Mouse (Mus musculus): ENCODE measurements at regions not wholly inside any gene's neighbourhood (a gene's known extent, or its start where the extent isn't known, plus 50 kb on each side); places are given as distances from the start of the nearest gene placed in this dataset.

DNA sequence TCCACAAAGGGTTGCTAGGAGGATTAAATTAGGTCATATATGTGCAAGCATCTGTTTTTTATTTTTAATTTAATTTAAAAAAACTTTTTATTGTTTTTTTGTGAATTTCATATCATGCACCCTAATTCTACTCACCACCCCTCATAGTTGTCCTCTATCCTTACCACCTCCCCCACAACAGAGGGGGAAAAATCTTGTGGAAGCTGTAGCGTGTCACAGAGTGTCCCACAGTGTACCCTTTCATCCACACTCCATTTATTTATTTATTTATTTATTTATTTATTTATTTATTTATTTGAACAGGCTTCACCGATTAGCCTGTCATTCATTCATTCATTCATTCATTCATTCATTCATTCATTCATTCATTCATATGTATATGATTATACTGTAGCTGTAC is 177.8 kb downstream of the Wdr20rt start:
- TF ChIP-seq CTCF (IDR thresholded peaks at IDR 0.05; ENCODE audit: low read depth) (no peak), EP300 (IDR thresholded peaks at IDR 0.05; ENCODE audit: low read depth) (no peak)

Data from heart, postnatal 0 days (tissue).